Mouse (Mus musculus): ENCODE results near the gene Olfr823. TPM values are rescaled to one million over a fixed set of nuclear protein-coding genes. Genes with fewer than 3 reads are reported as not detected.
A peak's percentile ranks its signal among the peaks of the same experiment; 100 is the strongest.
"Not testable (repeated sequence)": the region's sequence is repeated elsewhere in the genome, so short reads cannot be mapped to it uniquely, and the experiment has no call there.

The Olfr823 gene
- total RNA-seq (2021): not detected
- long read RNA-seq, experiment 1: 0 reads
- long read RNA-seq, experiment 2: 0 reads

- DNase-seq (ENCODE audit: low spot score in 2 of 2): not testable (repeated sequence)
Measured at GRCm38 (mm10) chr10:130115283-130115682, at the start of gene Olfr823. Gene Olfr823, minus strand, starts transcription at chr10:130115383.

GRCm38 (mm10) chr10:130144121-130144520 is 28.9 kb upstream of the Olfr823 start:
- DNase-seq (ENCODE audit: low spot score in 2 of 2): no peak

GRCm38 (mm10) chr10:130142481-130142880 is 27.3 kb upstream of the Olfr823 start:
- not testable (repeated sequence) for DNase-seq (ENCODE audit: low spot score in 2 of 2)

- DNase-seq (ENCODE audit: low spot score in 2 of 2): no peak
Measured at GRCm38 (mm10) chr10:130134811-130135210, 19.6 kb upstream of the Olfr823 start.

GRCm38 (mm10) chr10:130129900-130130299 is 14.7 kb upstream of the Olfr823 start, which contains the start of gene Olfr824:
Gene Olfr824, minus strand, starts transcription at chr10:130130000.
- DNase-seq (ENCODE audit: low spot score in 2 of 2): not testable (repeated sequence)

- DNase-seq (ENCODE audit: low spot score in 2 of 2): not testable (repeated sequence)
Measured at GRCm38 (mm10) chr10:130116045-130116444, 862 bp upstream of the Olfr823 start.

- DNase-seq (ENCODE audit: low spot score in 2 of 2): no peak
Measured at GRCm38 (mm10) chr10:130096104-130096503, 19.1 kb downstream of the Olfr823 start.

GRCm38 (mm10) chr10:130092838-130093440 is 22.2 kb downstream of the Olfr823 start:
- DNase-seq (ENCODE audit: low spot score in 2 of 2): peak; percentile 62 to 69

- no peak for DNase-seq (ENCODE audit: low spot score in 2 of 2)
Measured at GRCm38 (mm10) chr10:130070910-130071309, 44.3 kb downstream of the Olfr823 start, which contains the start of gene Olfr822. Gene Olfr822, plus strand, starts transcription at chr10:130071210.

Other genes with a start within 250 kb of the Olfr823 start
- gene Olfr814, start 235.5 kb downstream of the Olfr823 start, total RNA-seq (2021): not detected
- not detected for gene Olfr815, start 209.5 kb downstream of the Olfr823 start, total RNA-seq (2021)
- gene Olfr816, start 199.8 kb downstream of the Olfr823 start, total RNA-seq (2021): not detected
- gene Olfr818, start 166.3 kb downstream of the Olfr823 start, total RNA-seq (2021): not detected
- gene Olfr819, start 148.1 kb downstream of the Olfr823 start, total RNA-seq (2021): not detected
- gene Olfr247, start 139.2 kb downstream of the Olfr823 start, total RNA-seq (2021): not detected
- gene Gm10310, start 130.3 kb downstream of the Olfr823 start, total RNA-seq (2021): not detected
- not detected for gene Olfr820, start 102.8 kb downstream of the Olfr823 start, total RNA-seq (2021)
- gene Olfr821, start 85.0 kb downstream of the Olfr823 start, total RNA-seq (2021): not detected
- not detected for gene Olfr822, start 44.2 kb downstream of the Olfr823 start, total RNA-seq (2021)
- not detected for gene Olfr824, start 14.6 kb upstream of the Olfr823 start, total RNA-seq (2021)
- gene Olfr825, start 51.4 kb upstream of the Olfr823 start, total RNA-seq (2021): not detected
- not detected for gene Olfr826, start 68.8 kb upstream of the Olfr823 start, total RNA-seq (2021)
- gene Olfr827, start 99.0 kb upstream of the Olfr823 start, total RNA-seq (2021): not detected
- under 1 TPM; 0.14 to 0.19 TPM for gene Neurod4, start 164.9 kb upstream of the Olfr823 start, total RNA-seq (2021)
- gene Tespa1, start 207.5 kb upstream of the Olfr823 start, total RNA-seq (2021): 1 to 10 TPM; 1.9 to 2.2 TPM